Mouse (Mus musculus) forebrain, embryonic 16.5 days (tissue): ENCODE measurements around the gene Lancl3. TPM values are rescaled to one million over a fixed set of nuclear protein-coding genes. Genes with fewer than 3 reads are reported as not detected.

Experiments
- ATAC-seq: fragments of 200-750 bp; cut with Nextera tagmentation; 2 replicates; pipeline ENCODE4 v1.8.0; 2017; ENCODE audit warnings: mild to moderate bottlenecking, moderate library complexity
- H3K27ac ChIP-seq: fragments of 300-500 bp; sonication (generic); 2 replicates; pipeline ENCODE4 v1.5.1; 2014; ENCODE audit warnings: low read length, control low read depth
- H3K27me3 ChIP-seq: fragments of 300-500 bp; sonication (generic); replicated peaks from 2 replicates; pipeline ENCODE4 v1.6.1; 2014; ENCODE audit warnings: low read length; ENCODE audit not compliant: control insufficient read depth, insufficient read depth
- H3K36me3 ChIP-seq: fragments of 300-500 bp; sonication (generic); 2 replicates; pipeline ENCODE4 v1.6.1; 2014; ENCODE audit not compliant: control insufficient read depth, insufficient read depth
- H3K4me1 ChIP-seq: fragments of 300-500 bp; sonication (generic); replicated peaks from 2 replicates; pipeline ENCODE4 v1.6.1; 2014; ENCODE audit warnings: low read length; ENCODE audit not compliant: control insufficient read depth, insufficient read depth
- H3K4me2 ChIP-seq: fragments of 300-500 bp; sonication (generic); 2 replicates; pipeline ENCODE4 v1.6.1; 2014; ENCODE audit warnings: mild to moderate bottlenecking, low read length, control low read depth
- H3K4me3 ChIP-seq: fragments of 300-500 bp; sonication (generic); replicated peaks from 2 replicates; pipeline ENCODE4 v1.5.1; 2014; ENCODE audit warnings: mild to moderate bottlenecking, low read length, control low read depth
- H3K9ac ChIP-seq: fragments of 300-500 bp; sonication (generic); replicated peaks from 2 replicates; pipeline ENCODE4 v1.6.1; 2014; ENCODE audit warnings: low read depth, low read length, control low read depth
- H3K9me3 ChIP-seq: fragments of 300-500 bp; sonication (generic); 2 replicates; pipeline ENCODE4 v1.6.1; 2016; ENCODE audit warnings: low read length; ENCODE audit not compliant: control insufficient read depth
- WGBS: fragments of 180-500 bp; shearing (Covaris S2); extraction: QIAGEN DNeasy Blood & Tissue Kit; methylation state at CpG from one replicate; pipeline ENCODE4 v1.1.7; 2014; 5-methylcytosine and 5-hydroxymethylcytosine counted together
- polyA plus RNA-seq: library from polyadenylated mRNA; unstranded; fragments of >200 nt; fragmentation: Nextera tagmentation; extraction: Ambion mirVana; gene quantifications from 2 replicates; pipeline ENCODE4 v1.2.1, GENCODE M21; 2015

Gene Lancl3
- polyA plus RNA-seq, 1 experiment from 2014 or later = 10.4 TPM

DNA sequence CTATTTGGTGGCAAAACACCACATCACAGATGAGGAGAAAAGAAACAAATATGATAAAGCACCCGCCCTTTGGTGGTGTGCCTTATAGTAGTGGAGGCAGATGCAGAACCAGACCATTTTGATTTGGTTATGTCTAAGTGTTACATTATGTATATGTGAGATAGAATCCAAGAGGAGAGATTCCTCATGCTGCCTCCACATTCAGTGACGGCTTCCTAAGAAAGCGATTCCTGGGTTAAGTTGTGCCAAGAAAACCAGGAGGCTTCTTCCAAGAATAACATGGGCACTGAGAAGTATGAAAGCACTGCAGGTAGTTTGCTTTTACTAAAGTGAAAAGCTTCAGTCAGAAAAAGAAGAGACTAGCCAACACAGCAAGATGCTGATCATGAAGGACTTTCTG, 55.2 kb downstream of the Lancl3 start:
- no peak overlapping the region for H3K27ac ChIP-seq
- H3K4me1 ChIP-seq = no peaks in the 10 kb centered on the region
- H3K27me3 ChIP-seq = no peaks in the 10 kb centered on the region
- no peaks in the 10 kb centered on the region for H3K9me3 ChIP-seq
- H3K36me3 ChIP-seq = no peaks in the 10 kb centered on the region
- H3K4me2 ChIP-seq = no peak overlapping the region
- WGBS = 87% methylated on average over 3 of the region's 3 CpGs
- H3K4me3 ChIP-seq = no peak overlapping the region
- no peak overlapping the region for H3K9ac ChIP-seq
- no peak for ATAC-seq

GRCm38 (mm10) chrX:9256766-9257165, 57.1 kb downstream of the Lancl3 start, which contains the start of gene Gm14862:
Gm14862 (minus strand) TSS chrX:9256899.
- ATAC-seq = no peak
- no peak within 1 kb of the TSS for H3K4me3 ChIP-seq
- WGBS = 77% methylated on average over 5 of the region's 5 CpGs
- H3K36me3 ChIP-seq = no peaks in the 10 kb centered on the region
- no peaks in the 10 kb centered on the region for H3K9me3 ChIP-seq
- no peak within 1 kb of the TSS for H3K27ac ChIP-seq
- no peaks in the 10 kb centered on the region for H3K4me1 ChIP-seq
- no peak within 1 kb of the TSS for H3K4me2 ChIP-seq
- H3K27me3 ChIP-seq = no peaks in the 10 kb centered on the region
- no peak within 1 kb of the TSS for H3K9ac ChIP-seq

GRCm38 (mm10) chrX:9257831-9258230, 58.1 kb downstream of the Lancl3 start:
- Histone ChIP-seq H3K4me3 (no peak overlapping the region), H3K9ac (no peak overlapping the region), H3K9me3 (no peaks in the 10 kb centered on the region), H3K4me2 (no peak overlapping the region), H3K36me3 (no peaks in the 10 kb centered on the region), H3K27me3 (no peaks in the 10 kb centered on the region), H3K27ac (no peak overlapping the region), H3K4me1 (no peaks in the 10 kb centered on the region)
- no peak for ATAC-seq
- WGBS = 96% methylated on average over 7 of the region's 7 CpGs

GRCm38 (mm10) chrX:9259267-9259666, 59.6 kb downstream of the Lancl3 start:
- 50% methylated on average over 1 of the region's 1 CpGs for WGBS
- Histone ChIP-seq H3K4me1 (no peaks in the 10 kb centered on the region), H3K27ac (no peak overlapping the region), H3K4me2 (no peak overlapping the region), H3K9ac (no peak overlapping the region), H3K36me3 (no peaks in the 10 kb centered on the region), H3K4me3 (no peak overlapping the region), H3K27me3 (no peaks in the 10 kb centered on the region), H3K9me3 (no peaks in the 10 kb centered on the region)
- no peak for ATAC-seq

DNA sequence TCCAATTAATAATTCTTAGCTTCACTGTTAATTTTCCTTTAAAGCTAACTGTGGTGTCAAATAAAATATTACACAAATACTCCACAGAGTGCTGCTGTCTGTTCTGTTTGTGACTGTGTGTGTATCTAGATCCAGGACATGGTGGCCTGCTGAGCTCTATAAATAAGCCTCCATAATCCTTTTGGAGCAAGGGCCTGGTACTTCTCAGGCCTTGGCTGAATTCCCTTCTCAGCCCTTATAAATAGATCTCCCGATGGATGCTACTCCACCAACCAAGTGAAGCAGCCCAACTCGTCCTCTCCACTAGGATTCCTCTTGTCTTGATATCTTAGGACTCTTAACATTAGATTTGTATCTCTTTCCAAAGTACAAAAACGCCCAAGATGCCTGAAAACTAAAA, 71.4 kb downstream of the Lancl3 start:
- Histone ChIP-seq H3K4me3 (no peak overlapping the region), H3K9me3 (no peaks in the 10 kb centered on the region), H3K4me1 (0 out of 2 replicates have a peak, but pooled peaks cover 5% of the 10 kb centered on the region), H3K9ac (no peak overlapping the region), H3K4me2 (no peak overlapping the region), H3K36me3 (no peaks in the 10 kb centered on the region), H3K27me3 (no peaks in the 10 kb centered on the region), H3K27ac (no peak overlapping the region)
- ATAC-seq = no peak
- 63% methylated on average over 3 of the region's 3 CpGs for WGBS

- Histone ChIP-seq H3K9me3 (no peaks in the 10 kb centered on the region), H3K36me3 (no peaks in the 10 kb centered on the region), H3K27ac (no peak overlapping the region), H3K9ac (peak overlapping the region; percentile 71), H3K4me2 (peak overlapping the region; percentile 54), H3K4me1 (0 out of 2 replicates have a peak, but pooled peaks cover 5% of the 10 kb centered on the region), H3K27me3 (no peaks in the 10 kb centered on the region), H3K4me3 (peak overlapping the region; percentile 57)
- peak; percentile 43; the same call in 1 of the 2 replicates for ATAC-seq
- 22% methylated on average over 8 of the region's 8 CpGs for WGBS
Measured at GRCm38 (mm10) chrX:9271947-9272459, 72.3 kb downstream of the Lancl3 start.

DNA sequence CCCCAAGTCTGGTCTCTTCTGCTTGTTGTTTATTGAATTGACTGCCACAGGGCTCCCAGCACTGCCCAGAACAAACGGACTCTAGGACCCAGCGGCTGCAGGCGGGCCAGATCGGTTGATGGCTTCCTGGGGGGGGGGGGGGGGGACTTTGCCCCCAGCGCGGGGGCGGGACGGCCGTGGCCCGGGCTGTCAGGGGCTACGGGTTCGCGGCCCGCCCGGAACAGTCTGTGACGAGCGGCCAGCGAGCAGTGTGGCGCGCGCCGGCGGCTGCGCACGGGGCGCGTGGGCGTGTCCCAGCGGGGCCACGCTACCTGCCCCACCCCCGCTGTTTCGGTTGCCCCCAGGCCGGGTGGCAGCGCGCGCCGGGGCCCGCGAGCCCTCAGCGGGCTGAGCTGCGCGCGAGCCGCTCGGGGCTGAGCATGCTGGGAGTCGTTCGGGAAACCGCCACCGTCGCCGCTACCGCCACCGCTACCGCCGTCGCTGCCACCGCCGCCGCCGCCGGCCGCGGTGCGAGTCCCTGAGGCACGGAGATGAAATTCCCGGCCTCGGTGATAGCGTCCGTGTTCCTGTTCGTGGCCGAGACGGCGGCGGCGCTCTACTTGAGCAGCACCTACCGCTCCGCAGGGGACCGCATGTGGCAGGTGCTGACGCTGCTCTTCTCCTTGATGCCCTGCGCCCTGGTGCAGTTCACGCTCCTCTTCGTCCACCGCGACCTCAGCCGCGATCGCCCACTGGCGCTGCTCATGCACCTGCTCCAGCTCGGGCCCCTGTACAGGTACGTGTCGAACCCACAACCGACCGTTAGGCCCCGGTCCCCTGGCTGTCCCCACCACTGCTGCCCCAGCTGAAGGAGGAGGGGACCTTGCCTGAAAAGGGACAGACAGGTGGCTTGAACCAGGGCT, 73.0 kb downstream of the Lancl3 start, which contains the start of gene Xk:
Xk (plus strand) TSS at position 297 of the 902 bp plus-strand sequence.
- Histone ChIP-seq H3K27ac (no peak within 1 kb of the TSS), H3K9me3 (no peaks in the 10 kb centered on the region), H3K27me3 (no peaks in the 10 kb centered on the region), H3K9ac (peak within 1 kb of the TSS; percentile 71), H3K4me1 (0 out of 2 replicates have a peak, but pooled peaks cover 5% of the 10 kb centered on the region), H3K4me2 (peak within 1 kb of the TSS; percentile 54), H3K4me3 (peak within 1 kb of the TSS; percentile 57), H3K36me3 (no peaks in the 10 kb centered on the region)
- 11% methylated on average over 84 of the region's 94 CpGs for WGBS
- peak; percentile 90 for ATAC-seq

GRCm38 (mm10) chrX:9273377-9274002, 73.8 kb downstream of the Lancl3 start:
- WGBS = 56% methylated on average over 12 of the region's 12 CpGs
- no peaks in the 10 kb centered on the region for H3K27me3 ChIP-seq
- H3K4me3 ChIP-seq = peak overlapping the region; percentile 57
- H3K36me3 ChIP-seq = no peaks in the 10 kb centered on the region
- no peak for ATAC-seq
- no peak overlapping the region for H3K27ac ChIP-seq
- peak overlapping the region; percentile 71 for H3K9ac ChIP-seq
- no peaks in the 10 kb centered on the region for H3K9me3 ChIP-seq
- H3K4me1 ChIP-seq = 0 out of 2 replicates have a peak, but pooled peaks cover 5% of the 10 kb centered on the region
- H3K4me2 ChIP-seq = peak overlapping the region; percentile 54

DNA sequence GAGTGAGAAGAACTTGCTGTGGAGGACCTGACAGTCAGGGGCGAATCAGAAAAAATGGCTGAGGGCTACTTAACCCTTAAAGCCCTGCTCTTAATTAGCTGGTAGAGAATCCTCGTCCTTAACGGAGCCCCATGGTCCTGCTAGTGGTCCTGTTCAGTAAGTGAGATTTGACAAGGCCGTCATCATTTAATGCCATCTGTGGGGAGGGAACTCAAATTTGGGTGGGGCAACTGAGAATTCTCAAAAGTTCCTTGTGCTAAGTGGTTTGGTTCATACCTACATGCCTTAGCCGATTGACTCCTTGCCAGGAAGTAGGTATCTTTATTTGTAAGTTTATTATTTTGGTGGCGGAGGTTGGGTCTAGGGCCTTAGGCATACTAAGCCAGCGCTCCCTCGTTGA, 74.6 kb downstream of the Lancl3 start:
- WGBS = 74% methylated on average over 8 of the region's 8 CpGs

More for the DNA sequence above, 74.6 kb downstream of the Lancl3 start:
- Histone ChIP-seq H3K4me2 (no peak overlapping the region), H3K4me1 (0 out of 2 replicates have a peak, but pooled peaks cover 5% of the 10 kb centered on the region), H3K9ac (no peak overlapping the region), H3K9me3 (no peaks in the 10 kb centered on the region), H3K27me3 (no peaks in the 10 kb centered on the region), H3K36me3 (no peaks in the 10 kb centered on the region), H3K4me3 (no peak overlapping the region), H3K27ac (no peak overlapping the region)
- no peak for ATAC-seq
